Mouse (Mus musculus) adrenal gland, postnatal 36 days (tissue): ENCODE measurements around the gene Olfr401. TPM values are rescaled to one million over a fixed set of nuclear protein-coding genes. Genes with fewer than 3 reads are reported as not detected.
"Not testable (repeated sequence)": the region's sequence is repeated elsewhere in the genome, so short reads cannot be mapped to it uniquely, and the experiment has no call there.

Source experiments
- DNase-seq, 2 experiments: peaks; one replicate each; pipeline ENCODE4 v3.0.0; 2021; ENCODE audit warnings: mixed read lengths in 1 of 2
- long read RNA-seq, 2 experiments: library from polyadenylated mRNA; stranded (forward); transcript quantifications; one replicate each; pipeline ENCODE4 v2.0.0; 2021; ENCODE audit warnings: borderline sequencing depth in 2 of 2
- total RNA-seq, 2 experiments: library from RNA; stranded (reverse); gene quantifications; 2 replicates each; pipeline ENCODE4 v1.2.3; 2021

Olfr401 gene
- not detected for total RNA-seq
- long read RNA-seq, experiment 1: 0 reads
- long read RNA-seq, experiment 2: 0 reads

DNA sequence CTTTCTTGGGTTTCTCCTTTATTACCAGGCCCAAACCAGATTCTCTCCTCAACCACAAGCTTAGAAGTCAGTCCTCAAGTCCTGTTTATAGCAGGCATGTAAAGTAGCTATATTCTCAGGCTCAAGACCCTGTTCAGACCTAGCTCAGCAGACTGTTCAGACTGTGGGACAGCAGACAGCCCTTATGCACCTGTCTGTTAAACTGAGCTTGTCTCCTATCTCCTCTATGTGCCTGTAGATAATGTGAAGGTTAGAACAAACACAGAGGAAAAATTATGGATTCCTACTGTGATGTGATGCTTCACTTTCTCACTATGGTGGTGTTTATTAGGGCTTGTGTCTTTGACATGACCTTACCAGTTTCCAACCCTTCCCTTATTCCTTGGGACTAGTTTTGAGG is at the start of gene Olfr401:
Gene Olfr401 (plus strand): TSS at position 301 of the 400 bp plus-strand sequence.
- no peak for DNase-seq

DNA sequence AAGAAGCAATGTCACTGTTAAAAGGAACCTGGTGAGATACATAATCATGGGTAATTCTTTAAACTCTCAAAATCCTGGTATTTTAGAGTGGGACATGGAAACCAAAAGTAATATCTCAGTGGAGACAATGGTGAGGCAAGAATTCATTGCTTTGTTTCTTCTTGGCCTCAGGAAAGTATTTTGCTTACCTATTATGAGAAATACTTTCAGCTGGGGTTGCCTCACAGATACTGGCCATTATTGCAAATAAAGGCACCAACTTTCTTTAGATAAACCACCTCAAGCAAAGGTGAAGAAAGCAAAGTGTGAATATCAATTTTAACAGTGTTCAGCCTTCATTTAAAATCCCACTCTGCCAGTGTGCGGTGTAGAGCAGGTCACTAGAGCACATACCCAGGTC is 43.9 kb upstream of the Olfr401 start, which contains the start of gene Zfp616:
Gene Zfp616 (plus strand): TSS at position 301 of the 400 bp plus-strand sequence.
- DNase-seq: no peak

DNA sequence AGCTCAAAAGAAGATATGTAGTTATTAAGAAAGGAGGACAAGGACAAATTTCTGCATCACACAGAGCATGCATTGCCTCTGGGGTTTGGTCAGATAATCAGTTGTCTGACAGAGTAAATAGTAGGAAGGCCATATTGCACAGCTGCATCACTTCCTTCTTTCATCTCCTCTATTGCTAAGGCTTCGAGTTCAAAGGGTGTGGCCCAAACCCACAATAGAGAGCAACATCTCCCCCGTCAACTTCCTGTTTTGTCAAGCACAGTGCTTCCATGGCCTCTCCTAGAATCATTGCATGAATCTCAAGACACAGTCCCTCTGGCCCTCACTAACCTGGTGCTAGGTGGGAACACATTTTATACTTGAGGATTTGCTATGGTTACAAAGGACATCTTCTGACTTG is 12.8 kb upstream of the Olfr401 start:
- DNase-seq: no peak

DNA sequence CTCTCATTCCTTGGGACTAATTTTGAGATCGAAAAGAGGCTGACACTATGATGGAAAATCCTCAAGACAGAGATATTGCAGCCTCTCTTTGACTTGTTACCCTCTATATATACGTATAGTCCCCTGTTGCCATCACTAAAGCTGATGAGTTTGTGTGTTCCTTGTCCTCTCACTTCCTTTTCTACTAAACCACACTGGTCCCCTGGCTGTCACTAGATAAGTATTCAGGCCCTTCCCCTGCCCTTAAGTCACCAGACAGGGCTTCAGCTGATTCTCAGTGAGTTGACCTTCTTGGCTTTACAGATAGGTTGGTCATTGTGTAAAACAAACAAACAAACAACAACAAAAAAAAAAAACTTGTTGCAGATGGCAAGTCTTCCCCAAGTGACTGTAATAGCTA is 12.0 kb upstream of the Olfr401 start:
- DNase-seq: no peak

DNA sequence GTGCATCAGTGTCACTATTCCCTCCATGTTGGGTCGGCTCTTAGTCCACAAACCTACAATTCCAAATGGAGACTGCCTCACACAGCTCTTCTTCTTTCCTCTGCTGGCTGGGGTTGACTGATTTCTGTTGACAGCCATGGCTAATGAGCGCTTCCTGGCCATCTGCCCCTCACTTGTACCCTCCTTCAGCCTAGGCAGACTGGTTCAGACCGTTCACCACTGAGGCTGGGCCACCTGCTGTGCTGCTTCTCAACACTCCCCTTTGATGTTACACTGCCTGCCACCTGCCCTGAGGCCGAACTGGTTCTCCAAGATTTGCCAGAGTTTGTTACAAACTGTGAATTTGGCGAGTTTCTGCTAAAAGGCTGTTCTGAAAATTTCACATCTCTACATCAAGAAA is 8.4 kb upstream of the Olfr401 start:
- no peak for DNase-seq

DNA sequence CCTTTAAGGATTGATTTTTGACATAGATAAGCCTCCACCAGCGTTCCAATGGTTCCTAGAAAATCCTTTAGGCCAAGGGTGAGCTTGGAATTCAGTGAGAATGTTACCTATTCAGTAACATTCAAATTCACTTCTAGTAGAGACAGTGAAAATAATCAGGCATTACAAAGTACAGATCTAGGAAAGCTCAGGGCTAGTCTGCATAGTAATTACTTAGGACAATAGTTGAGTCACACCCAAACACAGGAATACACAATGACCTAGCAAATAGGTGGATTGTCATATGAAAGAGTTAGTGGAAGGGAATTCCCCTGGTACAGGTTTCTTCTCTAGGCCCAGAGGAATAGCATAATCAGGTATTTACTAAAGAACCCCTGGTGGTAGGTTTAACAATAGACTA is 26.5 kb downstream of the Olfr401 start:
- not testable (repeated sequence) for DNase-seq

DNA sequence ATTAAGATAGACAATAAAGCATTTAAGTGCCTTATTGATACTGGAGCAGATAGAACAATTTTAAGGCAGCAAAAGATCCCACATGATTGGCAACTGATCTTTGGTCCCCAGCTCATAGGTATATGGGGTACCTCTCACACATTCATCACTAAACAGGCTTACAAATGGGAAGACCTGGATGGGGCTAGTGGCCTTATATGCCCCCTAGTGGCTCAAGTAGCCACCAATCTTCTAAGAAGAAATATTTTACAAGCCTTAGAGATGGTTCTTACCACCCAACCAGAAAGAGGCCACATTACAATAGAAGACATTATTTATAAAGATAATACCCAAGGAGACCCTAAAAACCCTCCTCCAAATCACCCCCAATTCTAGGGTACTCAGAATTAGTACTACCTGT is 32.4 kb downstream of the Olfr401 start:
- no peak for DNase-seq

DNA sequence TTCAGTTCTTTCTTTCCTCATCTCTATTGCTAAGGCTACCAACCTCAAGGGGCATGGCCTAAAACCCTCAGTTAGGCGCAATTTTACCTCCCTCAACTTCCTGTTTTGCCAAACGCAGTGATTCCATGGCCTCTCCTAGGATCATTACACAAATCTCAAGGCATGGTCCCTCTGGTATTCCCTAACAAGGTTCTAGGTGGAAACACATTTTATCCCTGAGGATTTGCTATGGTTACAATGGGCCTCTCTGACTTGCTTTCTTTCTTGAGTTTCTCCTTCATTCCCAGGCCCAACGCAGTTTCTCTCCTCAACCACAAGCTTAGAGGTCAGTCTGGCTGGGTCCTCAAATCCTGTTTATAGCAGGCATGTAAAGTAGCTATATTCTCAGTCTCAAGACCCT is 39.7 kb downstream of the Olfr401 start, which contains the start of gene Olfr402:
Gene Olfr402 (plus strand): TSS at position 301 of the 400 bp plus-strand sequence.
- DNase-seq: no peak

DNA sequence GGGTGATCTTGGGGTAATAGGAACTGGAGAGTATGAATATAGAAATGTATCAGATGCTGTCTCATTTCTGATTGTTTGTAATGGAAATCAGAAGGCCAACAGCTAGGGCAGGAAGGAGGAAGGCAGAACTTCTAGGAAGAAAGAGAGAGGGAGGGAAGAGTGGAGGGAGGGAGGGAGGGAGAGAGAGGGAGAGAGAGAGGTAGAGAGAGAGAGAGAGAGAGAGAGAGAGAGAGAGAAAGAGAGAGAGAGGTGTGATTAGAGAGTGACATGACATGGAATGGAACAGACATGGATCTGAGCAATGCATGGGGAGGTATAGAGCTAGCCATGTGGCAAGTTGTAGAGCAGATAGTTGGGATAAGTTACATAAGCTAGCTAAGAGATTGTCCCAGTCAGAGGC is 55.3 kb downstream of the Olfr401 start:
- no peak for DNase-seq

Other genes starting within 250 kb of the Olfr401 start
- not detected for gene Olfr394, start 222.9 kb upstream of the Olfr401 start, total RNA-seq
- not detected for gene Olfr395, start 204.4 kb upstream of the Olfr401 start, total RNA-seq
- gene Olfr23, start 177.0 kb upstream of the Olfr401 start, total RNA-seq: not detected
- not detected for gene Olfr397, start 152.9 kb upstream of the Olfr401 start, total RNA-seq
- not detected for gene Olfr398, start 123.3 kb upstream of the Olfr401 start, total RNA-seq
- gene Olfr139, start 57.2 kb upstream of the Olfr401 start, total RNA-seq: not detected
- gene Olfr399, start 57.1 kb upstream of the Olfr401 start, total RNA-seq: not detected
- not detected for gene Zfp616, start 43.8 kb upstream of the Olfr401 start, total RNA-seq
- not detected for gene Olfr402, start 39.8 kb downstream of the Olfr401 start, total RNA-seq
- not detected for gene Olfr403, start 72.5 kb downstream of the Olfr401 start, total RNA-seq
- not detected for gene Olfr43, start 97.7 kb downstream of the Olfr401 start, total RNA-seq
- not detected for gene Olfr406, start 146.1 kb downstream of the Olfr401 start, total RNA-seq
- gene Olfr59, start 170.0 kb downstream of the Olfr401 start, total RNA-seq: not detected
- not detected for gene Olfr410, start 224.3 kb downstream of the Olfr401 start, total RNA-seq
- gene Olfr411, start 238.9 kb downstream of the Olfr401 start, total RNA-seq: not detected
- gene Olfr412, start 248.4 kb downstream of the Olfr401 start, total RNA-seq: not detected